Mouse (Mus musculus) olfactory bulb, adult 2 months (tissue): ENCODE data around the gene Rbfox3.

Source experiments
- CTCF ChIP-seq: fragments of 200-500 bp; IDR thresholded peaks from 2 replicates; pipeline ENCODE4 v1.5.1; 2012; ENCODE audit warnings: low read depth, mild to moderate bottlenecking, low read length, moderate library complexity; ENCODE audit not compliant: insufficient read depth
- POLR2A ChIP-seq: fragments of 200-500 bp; IDR thresholded peaks from 2 replicates; pipeline ENCODE4 v1.6.1; 2012; ENCODE audit warnings: mild to moderate bottlenecking, low read depth, low read length, moderate library complexity; ENCODE audit not compliant: insufficient read depth

- TF ChIP-seq POLR2A = no peak
- no peak for TF ChIP-seq CTCF
These were observed 437.4 kb downstream of the Rbfox3 start for GRCm38 (mm10) chr11:118473842-118474500.
